Mouse (Mus musculus): ENCODE measurements around the gene Kcnk10.

- TF ChIP-seq CTCF (IDR thresholded peaks at IDR 0.05; ENCODE audit: low read depth) (no peak), EP300 (optimal IDR thresholded peaks at IDR 0.05) (no peak)
Observed at GRCm38 (mm10) chr12:98619496-98619895, 41.4 kb upstream of the Kcnk10 start.

Measured in stomach, postnatal 0 days (tissue).